Comparison of ENCODE assay signal across 9 mouse cellular contexts in genomic region chr6:87257981-87258775, GRCm38 (mm10).
DNase-seq lines count a peak whose midpoint lies in the region; ATAC-seq and TF ChIP-seq lines count a peak whose summit lies in the region.
"Had no signal": no experiment of that assay in that cellular context is flagged by ENCODE, and none has a peak within 500 bp of the region (broad histone marks: within the 10 kb centered on the region; RNA-seq: fewer than 3 reads in every experiment).

No protein-coding gene starts in this region.

- H3K9ac ChIP-seq in embryonic facial prominence, embryonic 13.5 days: no peak overlapping the region
- no peak overlapping the region for H3K9ac ChIP-seq in liver, adult 2 months (ENCODE audit: low read depth, low read length)
- no peak overlapping the region for H3K9ac ChIP-seq in limb, embryonic 15.5 days
- H3K9ac ChIP-seq in stomach, embryonic 15.5 days: no peak overlapping the region
- no peak overlapping the region for H3K9ac ChIP-seq in midbrain, embryonic 11.5 days (ENCODE audit: low read length)

- TF ChIP-seq CTCF in liver, adult 2 months (IDR thresholded peaks at IDR 0.05; ENCODE audit: low read depth, low read length): no peak

- no peaks in the 10 kb centered on the region for H3K27me3 ChIP-seq in embryonic facial prominence, embryonic 13.5 days
- no peaks in the 10 kb centered on the region for H3K27me3 ChIP-seq in embryonic facial prominence, embryonic 10.5 days (replicated peaks; ENCODE audit: low read depth, poor library complexity, severe bottlenecking)
- H3K27me3 ChIP-seq in liver, adult 2 months (ENCODE audit: control insufficient read depth, insufficient read depth, low read length): no peaks in the 10 kb centered on the region
- H3K27me3 ChIP-seq in limb, embryonic 15.5 days: no peaks in the 10 kb centered on the region
- no peaks in the 10 kb centered on the region for H3K27me3 ChIP-seq in stomach, embryonic 15.5 days (replicated peaks)
- H3K27me3 ChIP-seq in midbrain, embryonic 11.5 days (ENCODE audit: control insufficient read depth, insufficient read depth, low read length): no peaks in the 10 kb centered on the region

- no peaks in the 10 kb centered on the region for H3K9me3 ChIP-seq in embryonic facial prominence, embryonic 13.5 days
- no peaks in the 10 kb centered on the region for H3K9me3 ChIP-seq in embryonic facial prominence, embryonic 10.5 days
- no peaks in the 10 kb centered on the region for H3K9me3 ChIP-seq in limb, embryonic 15.5 days
- no peaks in the 10 kb centered on the region for H3K9me3 ChIP-seq in stomach, embryonic 15.5 days
- H3K9me3 ChIP-seq in midbrain, embryonic 11.5 days (ENCODE audit: control insufficient read depth, low read length): no peaks in the 10 kb centered on the region
- H3K9me3 ChIP-seq: megakaryocyte, embryonic 14.5 days had no signal

- 38% methylated on average over 7 of the region's 7 CpGs for WGBS in embryonic facial prominence, embryonic 13.5 days
- 74% methylated on average over 7 of the region's 7 CpGs for whole genome bisulfite sequencing in embryonic facial prominence, embryonic 10.5 days
- 64% methylated on average over 7 of the region's 7 CpGs for WGBS in liver, adult 2 months
- WGBS in limb, embryonic 15.5 days: 43% methylated on average over 7 of the region's 7 CpGs
- WGBS in stomach, embryonic 15.5 days: 83% methylated on average over 7 of the region's 7 CpGs
- 77% methylated on average over 7 of the region's 7 CpGs for WGBS in midbrain, embryonic 11.5 days

- peak; percentile 27; the same call in 1 of the 2 replicates for ATAC-seq in embryonic facial prominence, embryonic 13.5 days (ENCODE audit: insufficient number of reproducible peaks, insufficient read depth, low FRiP score, low TSS enrichment, low read depth)
- peak; percentile 45; the same call in 1 of the 2 replicates for ATAC-seq in limb, embryonic 15.5 days (ENCODE audit: insufficient number of reproducible peaks, low FRiP score, low TSS enrichment, low read depth)
- no peak for ATAC-seq in stomach, embryonic 15.5 days (ENCODE audit: insufficient read depth, low FRiP score, low read depth)
- no peak for ATAC-seq in midbrain, embryonic 11.5 days (ENCODE audit: low FRiP score)
- ATAC-seq in erythroblast, adult 5-6 weeks (replicated peaks; ENCODE audit: low FRiP score, poor library complexity, severe bottlenecking): no peak

- H3K27ac ChIP-seq in embryonic facial prominence, embryonic 13.5 days: peak overlapping the region; percentile 75
- no peak overlapping the region for H3K27ac ChIP-seq in embryonic facial prominence, embryonic 10.5 days (replicated peaks)
- H3K27ac ChIP-seq in liver, adult 2 months (replicated peaks; ENCODE audit: insufficient read depth, low read depth, low read length): peak overlapping the region; percentile 18
- H3K27ac ChIP-seq in limb, embryonic 15.5 days: peak overlapping the region; percentile 51; the same call in 1 of the 2 replicates
- H3K27ac ChIP-seq in stomach, embryonic 15.5 days: peak overlapping the region; percentile 26; the same call in 1 of the 2 replicates
- H3K27ac ChIP-seq in midbrain, embryonic 11.5 days (ENCODE audit: low read depth, low read length): no peak overlapping the region

- no peak overlapping the region for H3K4me3 ChIP-seq in embryonic facial prominence, embryonic 13.5 days
- no peak overlapping the region for H3K4me3 ChIP-seq in embryonic facial prominence, embryonic 10.5 days
- H3K4me3 ChIP-seq in liver, adult 2 months (ENCODE audit: insufficient read depth, low read depth, low read length): no peak overlapping the region
- H3K4me3 ChIP-seq in limb, embryonic 15.5 days: no peak overlapping the region
- no peak overlapping the region for H3K4me3 ChIP-seq in stomach, embryonic 15.5 days (replicated peaks)
- no peak overlapping the region for H3K4me3 ChIP-seq in midbrain, embryonic 11.5 days (ENCODE audit: low read depth, low read length)
- H3K4me3 ChIP-seq: megakaryocyte, embryonic 14.5 days had no signal

- H3K4me1 ChIP-seq in embryonic facial prominence, embryonic 13.5 days: peaks cover 46% of the 10 kb centered on the region
- H3K4me1 ChIP-seq in embryonic facial prominence, embryonic 10.5 days: peaks cover 12% of the 10 kb centered on the region
- peaks cover 28% of the 10 kb centered on the region for H3K4me1 ChIP-seq in liver, adult 2 months (ENCODE audit: control insufficient read depth, insufficient read depth, low read length)
- H3K4me1 ChIP-seq in limb, embryonic 15.5 days: peaks cover 39% of the 10 kb centered on the region
- H3K4me1 ChIP-seq in stomach, embryonic 15.5 days: no peaks in the 10 kb centered on the region
- H3K4me1 ChIP-seq in midbrain, embryonic 11.5 days (ENCODE audit: control insufficient read depth, insufficient read depth, low read length): no peaks in the 10 kb centered on the region

- H3K79me2 ChIP-seq in liver, adult 2 months (ENCODE audit: control insufficient read depth, insufficient read depth, low read length): no peaks in the 10 kb centered on the region

- no peak overlapping the region for H3K4me2 ChIP-seq in embryonic facial prominence, embryonic 13.5 days
- no peak overlapping the region for H3K4me2 ChIP-seq in limb, embryonic 15.5 days
- no peak overlapping the region for H3K4me2 ChIP-seq in stomach, embryonic 15.5 days
- no peak overlapping the region for H3K4me2 ChIP-seq in midbrain, embryonic 11.5 days

- no peak for DNase-seq in embryonic facial prominence, embryonic 10.5 days (ENCODE audit: low spot score)
- peak; percentile 28 for DNase-seq in liver, adult 2 months (ENCODE audit: extremely low read depth, low read depth, low spot score)
- no peak for DNase-seq in liver
- no peak for DNase-seq in midbrain, embryonic 11.5 days (ENCODE audit: low spot score, missing footprints)

- peaks cover 43% of the 10 kb centered on the region for H3K36me3 ChIP-seq in embryonic facial prominence, embryonic 13.5 days
- peaks cover 20% of the 10 kb centered on the region for H3K36me3 ChIP-seq in embryonic facial prominence, embryonic 10.5 days (replicated peaks)
- H3K36me3 ChIP-seq in liver, adult 2 months (ENCODE audit: control insufficient read depth, insufficient read depth, low read length): no peaks in the 10 kb centered on the region
- peaks cover 18% of the 10 kb centered on the region for H3K36me3 ChIP-seq in limb, embryonic 15.5 days
- H3K36me3 ChIP-seq in stomach, embryonic 15.5 days: no peaks in the 10 kb centered on the region
- H3K36me3 ChIP-seq in midbrain, embryonic 11.5 days (ENCODE audit: control insufficient read depth, insufficient read depth, low read length): no peaks in the 10 kb centered on the region

- TF ChIP-seq POLR2A in liver, adult 2 months (IDR thresholded peaks at IDR 0.05; ENCODE audit: extremely low read depth, insufficient read depth, low read length): no peak

Comparison
In these comparisons a context has a peak if more than half of its experiments do, and no peak if none do; other contexts are left out.
1. H3K27ac ChIP-seq: peak in embryonic facial prominence, embryonic 13.5 days (single experiment), liver, adult 2 months (single experiment), limb, embryonic 15.5 days (single experiment) and stomach, embryonic 15.5 days (single experiment); none in embryonic facial prominence, embryonic 10.5 days (single experiment) and midbrain, embryonic 11.5 days (single experiment).
2. ATAC-seq: peak in embryonic facial prominence, embryonic 13.5 days (single experiment) and limb, embryonic 15.5 days (single experiment); none in stomach, embryonic 15.5 days (single experiment), midbrain, embryonic 11.5 days (single experiment) and erythroblast, adult 5-6 weeks (single experiment).